Mouse (Mus musculus) cerebellum, adult (tissue): ENCODE data around the gene Gm10959.
"Not testable (repeated sequence)": the region's sequence is repeated elsewhere in the genome, so short reads cannot be mapped to it uniquely, and the experiment has no call there.

Experiments used
- ATAC-seq: cut with Nextera tagmentation; 2 replicates; pipeline ENCODE4 v1.9.2; 2017; ENCODE audit warnings: mild to moderate bottlenecking, moderate library complexity, mixed read lengths; ENCODE audit not compliant: insufficient number of reproducible peaks, low FRiP score, low TSS enrichment

The Gm10959 gene

GRCm38 (mm10) chr3:122919260-122919659 is at the start of gene Gm10959:
TSS of gene Gm10959 (minus strand) at chr3:122919360.
- ATAC-seq = no peak

GRCm38 (mm10) chr3:122968391-122968790 is 49.2 kb upstream of the Gm10959 start:
- no peak for ATAC-seq

GRCm38 (mm10) chr3:122964301-122964700 is 45.1 kb upstream of the Gm10959 start:
- no peak for ATAC-seq

- no peak for ATAC-seq
These were observed 31.0 kb upstream of the Gm10959 start for GRCm38 (mm10) chr3:122950129-122950528.

GRCm38 (mm10) chr3:122943387-122943890 is 24.3 kb upstream of the Gm10959 start:
- ATAC-seq = no peak

GRCm38 (mm10) chr3:122939215-122939614 is 20.1 kb upstream of the Gm10959 start:
- no peak for ATAC-seq

DNA sequence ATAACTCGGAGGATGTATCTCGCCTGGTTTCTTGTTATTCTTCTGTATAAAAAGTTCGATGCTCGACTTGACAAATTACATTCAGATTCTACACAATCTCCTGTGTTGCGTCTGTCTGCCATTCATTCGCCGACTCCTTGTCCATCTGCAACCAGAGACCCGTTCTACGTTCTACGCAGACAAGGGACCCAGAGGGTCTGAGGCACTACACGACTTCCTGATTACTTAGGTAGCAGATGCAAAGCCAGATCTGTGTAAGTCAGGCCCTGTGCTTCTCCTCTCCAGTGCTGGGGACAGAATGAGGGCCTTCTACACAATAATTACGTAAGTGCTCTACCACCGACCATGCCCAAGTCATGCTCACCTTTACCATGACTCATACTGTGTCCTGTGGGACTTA is 18.0 kb upstream of the Gm10959 start:
- not testable (repeated sequence) for ATAC-seq

DNA sequence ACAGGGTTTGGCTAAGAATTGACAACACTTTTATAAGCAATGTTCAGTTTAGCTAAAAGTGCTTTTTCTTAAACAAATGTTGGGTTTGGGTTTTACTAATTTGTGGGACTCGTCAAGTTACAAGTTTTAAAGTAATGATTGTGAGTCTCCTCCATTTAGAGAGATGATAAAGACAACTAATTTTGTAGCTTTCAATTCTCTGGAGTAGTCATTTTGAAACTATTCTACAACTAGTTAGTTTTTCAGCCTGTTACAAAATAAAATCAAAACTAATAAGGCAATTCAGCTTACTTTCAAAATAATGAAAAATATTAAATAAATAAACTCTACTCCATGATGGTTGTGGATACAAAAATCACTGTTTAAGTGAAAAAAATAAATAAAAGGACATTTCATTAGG is 13.3 kb upstream of the Gm10959 start:
- no peak for ATAC-seq

GRCm38 (mm10) chr3:122929723-122930122 is 10.6 kb upstream of the Gm10959 start:
- ATAC-seq = peak; percentile 80

GRCm38 (mm10) chr3:122924009-122924914 is 5.1 kb upstream of the Gm10959 start, which contains the start of gene 1810037I17Rik:
TSS of gene 1810037I17Rik (plus strand) at chr3:122924203.
- peak; percentile 94 for ATAC-seq

DNA sequence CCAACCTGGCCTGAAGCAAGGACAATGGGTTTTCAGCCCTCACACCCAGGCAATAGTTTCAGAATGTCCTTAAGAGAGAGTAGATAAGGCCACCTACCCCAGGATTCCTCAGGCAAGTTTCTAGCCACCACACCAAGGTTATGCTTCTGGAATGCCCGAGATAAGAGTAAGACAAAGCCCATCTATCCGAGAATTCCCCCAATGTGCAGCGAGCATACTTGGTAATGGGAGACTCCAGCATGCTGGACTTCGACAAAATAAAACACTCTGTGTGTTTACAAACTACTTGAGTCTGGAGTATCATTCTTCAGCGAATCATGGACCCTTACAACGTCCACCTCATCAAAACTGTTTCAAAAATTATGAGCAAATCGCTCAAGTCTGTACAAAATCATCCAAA is 4.0 kb upstream of the Gm10959 start:
- ATAC-seq = no peak

GRCm38 (mm10) chr3:122921676-122922527 is 2.7 kb upstream of the Gm10959 start:
- no peak for ATAC-seq

DNA sequence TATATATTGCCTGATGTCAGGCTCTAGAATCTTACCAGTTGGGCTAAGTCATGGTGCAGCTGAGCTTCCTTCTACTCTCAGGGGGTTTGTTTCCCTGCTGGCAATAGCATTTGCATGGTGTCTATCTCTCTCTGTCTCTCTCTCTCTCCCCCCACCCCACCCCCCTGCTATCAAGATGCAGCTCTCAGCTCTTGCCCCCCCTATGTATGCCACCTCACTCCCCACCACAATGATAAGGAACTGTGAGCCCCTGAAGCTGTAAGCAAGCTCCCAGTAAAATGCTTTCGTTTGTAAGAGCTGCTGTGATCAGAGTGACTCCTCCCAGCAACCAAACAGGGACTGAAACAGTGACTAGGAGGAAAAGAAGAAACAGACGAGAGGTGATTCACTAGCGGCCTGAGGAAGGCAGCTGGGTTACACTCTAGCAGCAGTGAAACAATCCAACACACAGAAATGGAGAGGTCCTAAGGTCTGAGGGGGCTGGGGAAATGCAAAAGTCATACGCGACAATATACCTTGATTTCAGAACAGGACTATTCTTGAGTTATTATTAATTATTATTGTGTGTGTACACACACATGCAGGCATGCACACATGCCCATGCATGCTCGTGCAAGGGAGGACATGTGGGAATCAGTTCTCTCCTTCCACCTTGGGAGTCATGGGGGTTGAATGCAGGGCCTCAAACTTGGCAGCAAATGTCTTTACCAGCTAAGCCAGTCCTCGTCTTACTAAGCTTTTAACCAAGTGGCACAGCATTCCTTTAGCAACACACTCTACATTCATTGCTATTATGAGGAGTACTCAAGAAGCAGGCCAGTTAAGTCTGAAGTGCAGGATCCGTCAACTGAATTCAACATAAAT is 1.6 kb upstream of the Gm10959 start:
- no peak for ATAC-seq

GRCm38 (mm10) chr3:122918672-122919071 is 488 bp downstream of the Gm10959 start:
- ATAC-seq = no peak

GRCm38 (mm10) chr3:122916191-122916680 is 2.9 kb downstream of the Gm10959 start:
- no peak for ATAC-seq

DNA sequence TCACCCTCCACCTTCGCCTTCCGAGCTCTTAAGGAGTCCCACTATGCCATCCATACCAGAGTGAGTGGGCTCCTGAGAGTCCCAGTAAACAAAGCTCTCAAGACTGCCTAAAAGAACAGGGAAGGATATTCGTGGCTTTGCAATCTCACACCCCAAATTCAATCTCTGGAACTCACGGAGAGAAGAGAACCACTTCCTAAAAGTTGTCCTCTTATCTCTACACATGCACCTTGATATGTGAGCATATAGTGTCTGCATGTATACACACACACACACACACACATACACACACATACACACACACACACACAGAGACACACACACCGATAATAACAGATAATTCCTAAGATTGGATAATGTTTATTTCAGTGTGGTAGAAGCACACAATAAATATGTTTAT is 3.7 kb downstream of the Gm10959 start:
- ATAC-seq = no peak

DNA sequence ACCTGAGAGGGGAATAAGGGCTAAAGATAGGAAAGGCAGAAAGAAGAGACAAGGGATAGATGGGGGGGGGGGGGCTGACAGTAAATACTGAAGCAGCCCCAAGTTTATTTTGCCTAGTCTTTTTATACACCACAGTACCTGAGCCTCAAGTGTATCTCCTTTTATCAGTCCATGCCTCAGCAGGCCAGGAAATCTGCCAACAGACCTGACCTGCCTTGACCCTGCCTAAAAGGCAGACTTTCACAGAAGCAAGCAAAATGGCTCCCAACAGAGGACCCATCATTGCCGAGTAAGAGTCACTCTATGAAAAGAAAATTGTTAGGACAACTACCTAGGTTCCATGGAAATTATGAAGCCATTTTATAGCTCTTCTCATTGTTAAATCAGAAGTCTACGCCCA is 11.3 kb downstream of the Gm10959 start:
- no peak for ATAC-seq

- ATAC-seq = peak; percentile 78
These were observed 15.3 kb downstream of the Gm10959 start for GRCm38 (mm10) chr3:122903746-122904433.

- ATAC-seq = no peak
These were observed 20.9 kb downstream of the Gm10959 start for GRCm38 (mm10) chr3:122898254-122898653.
